ENCODE assay signal across 10 mouse cellular contexts in genomic region chr10:117021020-117021754, GRCm38 (mm10). TPM values are rescaled to one million over a fixed set of nuclear protein-coding genes. Genes with fewer than 3 reads are reported as not detected.
DNase-seq lines count a peak whose midpoint lies in the region; ATAC-seq and TF ChIP-seq lines count a peak whose summit lies in the region.
"Had no signal": no experiment of that assay in that cellular context is flagged by ENCODE, and none has a peak within 500 bp of the region (broad histone marks: within the 10 kb centered on the region; RNA-seq: fewer than 3 reads in every experiment).

No protein-coding gene starts in this region.

- H3K27me3 ChIP-seq in hindbrain, postnatal 0 days (ENCODE audit: insufficient read depth, low read length): no peaks in the 10 kb centered on the region
- H3K27me3 ChIP-seq in limb, embryonic 15.5 days: peaks cover 6% of the 10 kb centered on the region; the same call in 1 of the 2 replicates

- TF ChIP-seq CTCF in hindbrain, postnatal 0 days (IDR thresholded peaks at IDR 0.05; ENCODE audit: low read depth): no peak

- H3K9me3 ChIP-seq in hindbrain, postnatal 0 days (ENCODE audit: low read length): no peaks in the 10 kb centered on the region
- H3K9me3 ChIP-seq in limb, embryonic 15.5 days: no peaks in the 10 kb centered on the region

- 0 out of 2 replicates have a peak, but pooled peaks have one; percentile 43 for ATAC-seq in hindbrain, postnatal 0 days
- peak; percentile 74 for ATAC-seq in limb, embryonic 15.5 days (ENCODE audit: insufficient number of reproducible peaks, low FRiP score, low TSS enrichment, low read depth)

- no peak overlapping the region for H3K9ac ChIP-seq in hindbrain, postnatal 0 days (replicated peaks; ENCODE audit: low read length)
- no peak overlapping the region for H3K9ac ChIP-seq in limb, embryonic 15.5 days

- H3K4me2 ChIP-seq in hindbrain, postnatal 0 days (ENCODE audit: low read depth, low read length): no peak overlapping the region
- H3K4me2 ChIP-seq in limb, embryonic 15.5 days: no peak overlapping the region

- no peak overlapping the region for H3K4me3 ChIP-seq in hindbrain, postnatal 0 days (ENCODE audit: low read length)
- H3K4me3 ChIP-seq in limb, embryonic 15.5 days: no peak overlapping the region

- DNase-seq in NIH3T3 (ENCODE audit: low read depth): peak; percentile 21
- peak; percentile 80 for DNase-seq in embryo, embryonic 9.5 days (ENCODE audit: extremely low spot score)
- no peak for DNase-seq in hindbrain, postnatal 0 days (ENCODE audit: low spot score)
- no peak for DNase-seq in right cerebral cortex, postnatal 14 days
- no peak for DNase-seq in thymus, postnatal 0 days (ENCODE audit: low spot score)
- DNase-seq in spleen, postnatal 36 days (ENCODE audit: low spot score in 2 of 2): no peak
- DNase-seq: heart, postnatal 36 days had no signal

- 24% methylated on average over 21 of the region's 21 CpGs for WGBS in hindbrain, postnatal 0 days
- WGBS in limb, embryonic 15.5 days: 15% methylated on average over 21 of the region's 21 CpGs

- H3K4me1 ChIP-seq in hindbrain, postnatal 0 days (ENCODE audit: insufficient read depth, low read length): no peaks in the 10 kb centered on the region
- H3K4me1 ChIP-seq in limb, embryonic 15.5 days: peaks cover 12% of the 10 kb centered on the region

- H3K27ac ChIP-seq in hindbrain, postnatal 0 days: no peak overlapping the region
- H3K27ac ChIP-seq in limb, embryonic 15.5 days: no peak overlapping the region

- no peaks in the 10 kb centered on the region for H3K36me3 ChIP-seq in hindbrain, postnatal 0 days (ENCODE audit: insufficient read depth, low read length)
- H3K36me3 ChIP-seq in limb, embryonic 15.5 days: no peaks in the 10 kb centered on the region

RNA-seq across cellular contexts. Expression of gene Lrrc10, which starts 24.0 kb away (rescaled TPM):
- 0.16 TPM in 1 of 2 replicates, not detected in the other for total RNA-seq in hindbrain, postnatal 0 days (2014; rRNA removed)
- polyA plus RNA-seq in hindbrain, postnatal 0 days (2015; fragmentation: Nextera tagmentation; extraction: Ambion mirVana): not detected in 2 replicates
- not detected in 2 replicates for polyA plus RNA-seq in limb, embryonic 15.5 days (2015; fragmentation: Nextera tagmentation; extraction: Ambion mirVana)
- not detected in 2 replicates for polyA plus RNA-seq in thymus, postnatal 0 days (2015; fragmentation: Nextera tagmentation; extraction: Ambion mirVana)
- polyA plus RNA-seq: liver, embryonic 16.5 days had no signal

RNA-seq across cellular contexts. Expression of gene Best3, which starts 35.1 kb away (rescaled TPM):
- 0.05 TPM in 1 of 2 replicates, not detected in the other for total RNA-seq in hindbrain, postnatal 0 days (2014; rRNA removed)
- 0.15 and 0.23 TPM in 2 replicates for polyA plus RNA-seq in hindbrain, postnatal 0 days (2015; fragmentation: Nextera tagmentation; extraction: Ambion mirVana)
- 0.90 and 2.6 TPM in 2 replicates for polyA plus RNA-seq in limb, embryonic 15.5 days (2015; fragmentation: Nextera tagmentation; extraction: Ambion mirVana)
- polyA plus RNA-seq in thymus, postnatal 0 days (2015; fragmentation: Nextera tagmentation; extraction: Ambion mirVana): not detected in 2 replicates

RNA-seq across cellular contexts. Expression of gene Cct2, which starts 42.4 kb away (rescaled TPM):
- 234 and 266 TPM in 2 replicates for total RNA-seq in hindbrain, postnatal 0 days (2014; rRNA removed)
- 216 and 219 TPM in 2 replicates for polyA plus RNA-seq in hindbrain, postnatal 0 days (2015; fragmentation: Nextera tagmentation; extraction: Ambion mirVana)
- 210 and 233 TPM in 2 replicates for polyA plus RNA-seq in limb, embryonic 15.5 days (2015; fragmentation: Nextera tagmentation; extraction: Ambion mirVana)
- 263 and 270 TPM in 2 replicates for polyA plus RNA-seq in thymus, postnatal 0 days (2015; fragmentation: Nextera tagmentation; extraction: Ambion mirVana)

RNA-seq across cellular contexts. Expression of gene Gm10271, which starts 48.8 kb away (rescaled TPM):
- not detected in 2 replicates for total RNA-seq in hindbrain, postnatal 0 days (2014; rRNA removed)
- polyA plus RNA-seq in hindbrain, postnatal 0 days (2015; fragmentation: Nextera tagmentation; extraction: Ambion mirVana): not detected in 2 replicates
- not detected in 2 replicates for polyA plus RNA-seq in limb, embryonic 15.5 days (2015; fragmentation: Nextera tagmentation; extraction: Ambion mirVana)
- polyA plus RNA-seq in thymus, postnatal 0 days (2015; fragmentation: Nextera tagmentation; extraction: Ambion mirVana): not detected in 2 replicates
- total RNA-seq: heart, postnatal 36 days had no signal
- polyA plus RNA-seq: cortical plate, adult 2 months; liver, embryonic 16.5 days had no signal

Comparison
In these comparisons a context has a peak if more than half of its experiments do, and no peak if none do; other contexts are left out.
1. DNase-seq: peak in NIH3T3 (single experiment) and embryo, embryonic 9.5 days (single experiment); none in hindbrain, postnatal 0 days (single experiment), right cerebral cortex, postnatal 14 days (single experiment), thymus, postnatal 0 days (single experiment) and spleen, postnatal 36 days (0 of 2).